Mouse (Mus musculus) urinary bladder, postnatal 14 days (tissue): ENCODE results near the gene Cacna2d2.

Source experiments
- DNase-seq: peaks from one replicate; pipeline ENCODE4 v3.0.0; 2021; ENCODE audit warnings: low spot score

The Cacna2d2 gene

DNA sequence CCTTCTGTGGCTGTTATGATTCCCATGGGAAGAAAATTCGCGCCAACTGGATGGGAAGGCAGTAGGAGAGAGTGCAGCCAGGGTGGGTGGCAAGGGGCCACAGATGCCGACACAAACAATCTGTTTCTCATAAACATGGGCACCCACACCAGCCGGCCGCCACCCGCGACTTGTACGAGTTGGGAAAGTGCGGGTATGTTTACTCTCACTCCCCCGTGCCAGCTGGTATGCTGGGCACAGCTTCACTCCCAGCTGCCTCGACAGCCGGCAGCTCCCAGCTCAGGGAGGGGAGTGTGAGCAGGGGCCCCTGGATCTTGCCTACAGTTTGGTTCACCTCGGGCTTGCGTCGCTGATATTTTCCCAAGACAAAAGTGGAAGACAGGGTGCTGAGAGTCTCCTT lies 57.3 kb downstream of the Cacna2d2 start:
- no peak for DNase-seq

DNA sequence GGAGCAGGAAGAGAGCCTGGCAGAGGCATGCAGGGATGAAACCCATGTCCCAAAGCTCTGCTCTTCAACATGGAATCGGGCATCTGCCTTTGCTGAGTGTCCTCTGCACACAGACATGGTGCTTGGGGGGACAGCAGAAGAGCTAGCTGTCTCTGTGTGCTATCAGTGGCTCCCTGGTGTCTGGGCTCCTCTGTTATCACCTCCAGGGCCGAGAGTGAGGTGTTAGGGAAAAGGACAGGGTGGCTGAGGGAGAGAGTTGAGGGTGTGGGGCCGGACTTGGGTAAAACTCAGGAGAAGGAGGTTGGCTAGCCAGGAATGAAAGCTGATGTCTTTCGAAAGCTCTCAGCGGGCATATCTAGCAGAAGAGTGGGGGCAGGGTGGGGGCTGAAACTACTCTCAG lies 63.5 kb downstream of the Cacna2d2 start:
- DNase-seq: no peak

DNA sequence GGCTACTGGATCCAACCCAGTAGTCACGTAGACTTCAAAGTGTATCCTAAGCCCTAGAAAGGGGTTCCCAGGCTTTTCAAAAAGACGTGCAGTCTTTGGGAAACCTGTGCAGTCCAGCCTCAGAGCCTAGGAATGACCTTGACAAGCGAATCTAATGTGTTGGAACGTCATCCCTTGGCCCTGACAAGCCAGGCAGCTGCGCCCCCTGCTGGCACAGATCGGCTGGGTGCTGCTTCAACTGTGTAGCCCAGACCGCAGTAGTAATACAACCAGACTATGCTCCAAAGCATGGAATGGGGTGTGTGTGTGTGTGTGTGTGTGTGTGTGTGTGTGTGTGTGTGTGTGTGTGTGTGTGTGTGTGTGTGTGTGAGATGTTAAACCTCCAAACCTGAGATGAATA lies 64.1 kb downstream of the Cacna2d2 start:
- peak; percentile 78 for DNase-seq

DNA sequence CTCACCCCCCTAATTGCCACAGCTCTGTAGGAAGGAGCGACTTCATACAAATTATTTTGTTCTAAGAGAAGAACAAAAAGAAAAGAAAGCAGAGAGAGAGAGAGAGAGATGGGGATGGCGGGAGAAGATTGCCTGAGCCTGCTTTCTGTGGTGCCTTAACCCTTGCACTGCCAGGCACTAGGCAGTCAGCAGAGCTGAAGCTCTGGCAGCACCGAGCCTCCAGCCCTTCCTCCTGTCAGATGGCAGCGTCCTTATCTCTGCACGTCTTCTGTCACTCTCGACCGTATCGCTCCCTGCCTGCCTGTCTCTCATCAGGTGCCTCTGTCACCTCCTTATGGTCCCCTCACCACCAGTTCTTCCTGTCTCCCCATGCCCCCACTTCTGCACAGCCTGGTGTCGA lies 64.7 kb downstream of the Cacna2d2 start:
- no peak for DNase-seq

DNA sequence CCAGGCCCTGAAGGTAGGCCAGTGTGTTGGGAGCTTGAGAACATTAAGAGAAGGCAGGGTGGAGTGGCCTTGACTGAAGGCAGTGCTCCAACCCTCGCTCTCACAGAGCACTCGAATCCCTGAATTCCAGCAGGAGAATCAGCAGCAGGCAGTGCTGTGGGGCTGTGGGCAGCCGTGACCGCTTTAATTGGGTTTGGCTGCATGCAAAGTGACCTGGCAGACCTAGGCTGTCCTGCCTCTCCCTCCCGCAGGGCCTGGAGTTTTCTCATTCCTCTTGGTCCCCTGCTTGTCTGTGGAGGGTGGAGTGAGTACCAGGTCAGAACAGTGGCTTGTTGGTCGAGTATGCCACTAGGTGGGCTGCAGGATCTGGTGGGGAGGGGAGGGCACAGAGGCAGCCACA lies 66.2 kb downstream of the Cacna2d2 start:
- DNase-seq: no peak

DNA sequence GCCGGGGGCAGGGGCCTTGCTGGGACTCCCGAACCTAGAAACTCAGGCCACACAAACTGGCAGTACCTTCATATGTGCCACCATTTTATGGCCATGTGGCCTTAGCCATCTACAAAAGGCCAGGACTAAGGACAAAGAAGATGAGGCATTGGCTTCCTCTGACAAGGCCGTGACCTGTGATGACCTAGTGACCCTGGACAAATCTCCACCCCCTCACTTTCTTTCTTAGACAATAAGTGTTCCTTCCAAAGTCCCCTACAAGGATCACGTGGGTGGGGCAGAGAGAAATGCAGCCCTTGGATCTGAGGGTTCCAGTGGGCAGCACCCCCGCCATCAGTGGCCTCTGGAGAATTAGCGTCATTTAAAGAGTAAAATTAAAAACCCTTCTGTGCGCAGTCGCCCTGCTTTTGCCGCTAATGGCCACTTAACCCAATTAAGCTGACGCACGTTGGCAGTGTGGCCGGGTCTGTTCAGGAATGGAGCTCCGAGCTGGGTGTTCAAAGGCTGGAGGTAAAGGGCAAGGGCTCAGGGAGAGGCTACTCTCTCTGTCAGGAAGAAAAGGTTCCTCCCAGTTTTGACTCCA lies 69.9 kb downstream of the Cacna2d2 start:
- no peak for DNase-seq

DNA sequence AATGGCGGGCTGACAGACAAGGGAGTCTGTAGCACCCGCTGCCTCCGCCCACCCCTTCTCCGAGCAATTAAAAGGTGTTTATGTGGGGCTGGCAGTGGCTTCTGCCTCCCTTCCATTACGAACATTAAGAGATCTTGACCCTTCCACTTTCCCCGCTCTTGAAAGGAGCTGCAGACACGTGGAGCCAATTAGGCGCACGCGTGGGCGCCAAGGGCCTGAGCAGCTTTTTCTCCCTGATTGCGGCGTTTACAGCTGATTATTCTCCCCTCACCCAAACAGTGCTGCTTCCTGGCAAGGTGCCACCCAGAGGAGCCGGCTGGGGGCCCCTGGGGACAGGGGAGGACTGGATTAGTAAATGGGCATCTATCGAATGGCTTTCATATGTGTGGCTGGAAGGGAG lies 71.0 kb downstream of the Cacna2d2 start:
- no peak for DNase-seq

DNA sequence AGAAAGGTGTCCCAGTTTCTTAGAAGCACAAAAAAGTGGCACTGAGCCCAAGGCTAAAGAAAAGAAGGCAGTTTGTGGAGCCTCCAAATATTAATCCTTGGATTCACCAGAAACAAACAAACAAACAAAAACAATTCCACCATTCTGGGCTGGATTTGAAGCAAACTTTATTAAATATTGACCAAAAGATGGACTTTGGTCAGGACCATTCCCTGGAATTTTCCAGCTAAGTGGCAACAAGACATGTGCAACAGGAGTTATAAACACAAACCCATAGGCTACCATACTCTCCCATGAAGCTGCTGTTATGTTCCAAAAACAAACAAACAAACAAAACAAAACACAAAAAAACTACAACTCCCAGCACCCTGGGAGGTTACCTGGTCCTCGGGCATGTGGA lies 74.6 kb downstream of the Cacna2d2 start:
- no peak for DNase-seq

DNA sequence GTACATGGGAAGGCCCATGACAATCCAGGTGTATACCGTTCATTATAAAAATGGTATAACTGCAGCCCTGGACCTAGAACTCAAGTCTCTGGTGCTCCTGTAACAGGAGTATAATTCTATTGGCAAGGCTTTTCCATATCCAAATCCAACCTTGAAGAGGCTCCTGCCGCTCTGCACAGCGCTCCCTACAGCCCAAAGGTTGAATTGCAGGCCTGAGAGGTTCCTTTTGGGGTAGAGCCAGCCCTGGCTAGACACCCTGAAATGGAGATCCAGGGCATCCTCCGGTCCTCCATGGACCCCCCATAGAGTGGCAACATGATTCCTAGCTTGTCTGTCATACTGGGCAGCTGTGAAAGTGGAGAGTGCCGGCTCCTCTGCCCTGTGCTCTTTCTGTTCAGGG lies 79.6 kb downstream of the Cacna2d2 start:
- no peak for DNase-seq

DNA sequence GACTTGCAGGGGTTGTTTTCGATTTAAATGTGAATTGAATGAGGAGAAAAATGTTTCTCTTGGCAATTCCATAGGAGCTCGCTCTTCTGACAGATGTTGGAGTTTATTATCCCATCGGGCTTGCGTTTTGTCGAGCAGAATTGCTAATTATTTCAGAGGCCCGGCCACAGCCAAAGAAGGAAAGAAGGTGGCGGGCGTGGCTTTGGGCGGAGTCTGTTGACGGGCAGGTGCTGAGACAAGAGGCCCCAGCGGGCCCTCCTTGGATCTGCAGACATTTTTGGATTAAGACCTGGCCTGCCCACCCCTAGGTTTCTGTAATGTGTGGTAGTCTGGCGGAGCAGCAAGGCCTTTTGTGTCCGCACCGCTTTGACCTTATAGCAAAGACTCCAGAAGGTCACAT lies 80.2 kb downstream of the Cacna2d2 start:
- no peak for DNase-seq

DNA sequence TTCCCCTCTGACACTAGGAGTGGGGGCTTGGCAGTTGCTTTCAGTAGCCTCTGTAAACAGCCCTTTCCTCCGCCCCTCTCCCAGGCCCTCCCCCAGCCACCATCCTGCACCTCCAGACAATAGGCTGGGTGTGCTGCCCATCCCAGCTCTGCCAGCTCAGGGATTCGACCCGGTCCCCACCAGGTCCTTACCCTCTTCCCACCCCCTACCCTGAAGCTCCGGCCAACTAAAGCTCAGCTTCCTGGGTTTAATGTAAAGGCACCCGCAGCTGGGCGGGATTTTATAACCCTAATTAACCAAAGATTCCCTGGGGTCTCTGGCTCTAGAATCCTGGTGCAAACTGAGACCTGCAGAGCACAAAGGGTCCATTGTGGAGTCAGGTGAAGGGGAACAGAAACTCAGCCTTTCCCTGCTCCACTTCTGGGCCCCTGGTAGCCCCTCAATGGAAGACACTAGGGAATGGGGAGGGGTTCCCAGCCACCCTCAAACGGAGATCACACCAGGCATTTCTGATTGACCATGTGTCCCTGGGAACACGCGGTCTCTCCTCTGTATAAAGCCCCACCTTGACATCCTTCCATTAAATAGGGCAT lies 81.2 kb downstream of the Cacna2d2 start:
- no peak for DNase-seq

DNA sequence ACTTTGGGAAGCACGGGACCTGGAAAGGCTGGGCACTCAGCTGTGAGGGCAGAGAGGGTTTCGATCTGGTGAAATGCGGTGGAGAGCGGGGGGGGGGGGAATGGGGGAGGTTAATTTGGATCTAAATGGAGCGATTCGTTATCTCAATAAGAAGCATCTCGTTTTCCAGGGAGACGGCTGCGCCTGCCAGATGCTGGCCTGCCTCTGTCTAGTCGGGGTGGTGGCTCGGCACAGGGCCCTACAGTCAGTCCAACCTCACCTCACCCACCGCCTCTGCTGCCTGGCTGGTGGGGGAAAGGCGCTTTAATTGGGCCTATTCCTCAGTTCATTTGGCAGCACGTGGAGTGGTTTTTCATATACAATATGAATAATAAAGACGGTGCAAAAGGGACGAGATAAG lies 81.9 kb downstream of the Cacna2d2 start:
- DNase-seq: no peak

DNA sequence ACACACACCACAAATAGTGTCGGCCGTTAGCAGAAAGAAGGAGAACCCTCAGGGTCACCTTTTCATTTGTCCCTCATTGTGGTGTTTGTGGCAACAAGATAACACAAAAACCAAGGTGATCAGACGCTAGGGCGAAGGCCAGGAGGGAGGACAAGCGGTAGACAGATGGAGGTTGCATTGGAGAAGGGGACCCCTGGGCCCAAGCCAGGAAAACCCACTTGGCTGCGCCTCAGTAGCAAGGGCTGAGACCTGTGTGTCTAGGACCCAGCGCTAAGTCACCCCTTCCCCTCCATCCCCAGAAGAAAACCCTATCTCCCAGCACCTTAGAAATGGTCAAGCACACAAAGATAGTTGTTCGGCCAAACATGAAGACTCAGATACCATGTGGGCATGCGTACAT lies 82.6 kb downstream of the Cacna2d2 start:
- no peak for DNase-seq

DNA sequence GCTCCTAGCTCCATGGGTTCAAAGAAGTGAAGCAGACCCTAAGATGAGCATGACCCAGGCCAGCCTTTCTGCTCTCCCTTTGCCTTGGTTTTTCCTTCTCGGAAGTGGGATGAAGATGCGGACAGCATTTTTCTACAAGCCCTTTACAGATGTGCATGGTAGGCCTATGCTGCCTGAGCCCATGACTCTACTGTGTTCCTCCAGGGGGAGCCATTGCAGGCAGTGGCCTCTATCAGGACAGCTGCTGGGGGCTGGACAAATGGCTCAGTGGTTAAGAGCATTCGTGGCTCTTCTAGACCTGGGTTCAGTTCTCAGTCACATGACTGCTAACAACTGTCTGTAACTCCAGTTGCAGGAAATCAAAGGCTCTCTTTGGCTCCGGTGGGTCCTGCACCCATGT lies 83.4 kb downstream of the Cacna2d2 start:
- no peak for DNase-seq

DNA sequence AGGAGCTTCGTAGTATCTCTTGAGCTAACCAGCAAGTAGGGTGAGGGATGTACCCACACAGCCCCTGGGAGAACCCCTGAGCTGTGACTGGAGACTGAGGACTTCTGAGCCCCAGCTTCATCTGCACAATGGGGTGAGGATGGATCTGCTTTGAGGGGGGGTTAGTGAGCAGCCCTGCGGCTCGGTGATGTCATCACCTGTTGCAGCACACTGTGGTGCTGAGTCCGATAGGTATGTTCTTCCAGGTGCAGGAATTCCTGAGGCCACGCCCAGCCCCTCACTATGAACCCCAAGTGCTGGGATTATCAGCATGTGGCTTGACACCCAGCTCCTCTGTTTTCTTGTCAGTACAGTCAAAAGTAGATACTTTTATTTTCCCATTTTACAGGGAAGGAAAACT lies 84.3 kb downstream of the Cacna2d2 start:
- DNase-seq: no peak

DNA sequence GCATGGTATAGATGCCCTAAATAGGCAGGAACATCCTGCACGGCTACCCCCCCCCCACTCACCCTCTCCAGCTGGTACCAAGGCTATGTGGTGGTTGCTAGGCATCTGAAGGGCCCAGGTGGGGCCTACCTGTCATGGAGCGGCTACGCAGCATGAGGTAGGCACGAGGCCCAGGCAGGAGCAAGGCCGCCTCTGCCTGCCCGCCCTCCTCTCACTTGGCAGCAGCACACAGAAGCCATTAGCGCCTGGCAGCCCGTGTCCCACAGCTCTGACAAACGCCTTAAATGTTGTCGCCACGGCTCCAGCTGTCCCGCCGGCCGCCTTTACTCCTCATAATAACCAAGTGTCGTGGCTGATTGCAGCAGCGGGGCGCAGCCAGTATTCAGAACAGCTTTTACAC lies 84.9 kb downstream of the Cacna2d2 start:
- DNase-seq: no peak

DNA sequence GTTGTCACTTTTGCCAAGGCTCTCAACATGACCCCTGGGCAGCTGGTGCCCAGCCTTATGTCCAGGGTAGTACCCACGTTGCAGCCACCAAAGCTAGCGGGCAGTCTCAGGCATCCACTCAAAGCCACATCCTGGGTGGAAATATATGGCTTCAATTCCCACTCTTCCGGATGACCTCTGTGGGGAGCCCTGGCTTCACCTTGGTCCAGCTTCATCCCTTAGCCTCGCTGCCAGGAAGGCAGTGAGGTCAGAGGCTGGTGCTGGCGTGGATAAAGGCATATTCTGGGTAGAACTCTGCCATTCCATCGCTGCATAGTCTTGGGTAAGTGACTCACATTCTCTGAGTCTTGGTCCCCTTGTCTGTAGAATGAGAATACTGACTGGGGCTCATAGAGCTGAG lies 85.4 kb downstream of the Cacna2d2 start:
- DNase-seq: no peak

DNA sequence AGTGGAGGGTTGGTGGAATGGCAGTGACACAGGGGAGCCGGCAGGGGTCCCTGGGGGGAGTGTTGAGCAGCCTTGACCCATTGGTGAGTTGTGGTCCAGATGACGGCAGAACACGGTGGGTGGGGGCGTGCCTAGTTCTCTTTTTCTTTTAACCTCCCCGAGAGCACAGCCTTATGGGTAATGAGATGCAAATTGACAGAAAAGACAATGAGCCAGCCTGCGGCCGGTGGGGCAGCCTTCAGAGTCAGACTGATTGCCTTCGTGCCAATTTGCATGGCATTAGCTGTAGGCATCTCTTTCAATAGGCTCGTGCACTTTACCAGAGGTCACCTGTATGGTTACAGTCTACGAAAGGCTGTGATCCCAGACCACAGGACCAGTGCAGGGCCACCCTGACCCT lies 86.7 kb downstream of the Cacna2d2 start:
- DNase-seq: no peak

DNA sequence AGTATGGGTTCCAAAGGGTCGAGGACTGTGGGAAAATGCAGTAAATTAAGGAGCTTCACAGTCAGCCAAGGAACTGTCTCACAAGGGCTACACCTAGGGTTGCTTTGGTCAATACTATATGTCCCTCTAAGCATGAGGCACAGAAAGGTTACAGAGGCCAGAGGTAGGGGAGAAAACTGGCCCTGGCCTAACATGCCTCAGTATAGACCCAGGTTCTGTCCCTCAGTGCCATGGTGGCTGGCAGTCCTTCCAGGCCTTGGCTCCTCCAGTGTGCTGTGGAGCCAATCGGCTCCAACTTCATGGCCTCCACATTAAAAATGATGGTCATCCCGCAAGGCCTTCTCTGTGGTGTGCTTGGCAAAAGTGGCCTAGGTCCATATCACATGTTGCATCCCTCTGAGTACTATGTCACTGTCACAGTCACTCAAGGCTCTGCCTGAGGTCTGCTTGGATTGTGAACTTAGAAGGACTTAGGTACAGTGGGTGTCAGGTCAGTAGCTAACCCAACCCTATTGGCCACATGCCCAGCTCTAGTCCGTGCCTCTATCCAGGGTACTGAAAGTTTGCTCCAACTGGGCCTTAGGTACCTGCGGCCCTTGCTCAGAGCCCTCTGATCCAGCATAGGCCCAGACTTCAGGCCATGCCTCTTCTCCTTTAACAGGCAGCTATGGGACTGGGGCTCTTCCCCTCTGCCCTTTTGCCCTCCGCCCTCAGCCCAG lies 87.3 kb downstream of the Cacna2d2 start:
- DNase-seq: peak; percentile 37

DNA sequence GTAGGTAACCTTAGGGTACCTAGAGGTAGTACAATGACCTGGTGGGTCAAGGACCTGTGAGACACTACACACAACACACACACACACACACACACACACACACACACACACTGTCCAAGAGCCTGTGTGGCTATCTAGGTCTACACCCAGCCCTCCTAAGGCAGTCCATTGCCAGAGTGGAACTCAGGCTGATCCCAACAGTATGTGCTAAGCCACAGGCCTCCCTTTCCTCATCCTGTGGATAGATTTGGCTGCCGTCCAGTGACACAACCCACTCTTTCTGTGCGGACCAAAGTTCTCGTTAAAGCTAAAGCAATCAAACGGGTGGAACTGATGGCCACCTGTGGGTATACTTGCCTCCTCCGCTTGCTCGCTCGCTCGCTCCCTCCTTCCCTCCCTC lies 90.7 kb downstream of the Cacna2d2 start:
- no peak for DNase-seq

DNA sequence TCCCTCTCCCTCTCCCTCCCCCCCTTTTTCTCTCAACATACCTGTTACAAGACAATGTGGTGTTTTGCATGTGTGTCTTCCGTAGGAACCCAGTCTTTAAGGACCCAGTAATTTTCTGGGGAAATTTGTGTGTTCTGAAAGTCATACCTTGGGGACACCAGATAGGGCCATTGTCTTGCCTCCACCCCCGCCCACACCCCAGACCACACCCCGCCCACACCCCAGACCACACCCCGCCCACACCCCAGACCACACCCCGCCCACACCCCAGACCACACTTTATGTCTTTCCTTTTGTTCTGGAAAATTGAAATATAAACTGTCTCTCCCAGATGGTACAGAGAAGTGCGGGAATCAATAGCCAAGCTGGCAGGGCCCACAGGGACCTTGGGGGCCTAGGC lies 91.2 kb downstream of the Cacna2d2 start:
- DNase-seq: no peak

DNA sequence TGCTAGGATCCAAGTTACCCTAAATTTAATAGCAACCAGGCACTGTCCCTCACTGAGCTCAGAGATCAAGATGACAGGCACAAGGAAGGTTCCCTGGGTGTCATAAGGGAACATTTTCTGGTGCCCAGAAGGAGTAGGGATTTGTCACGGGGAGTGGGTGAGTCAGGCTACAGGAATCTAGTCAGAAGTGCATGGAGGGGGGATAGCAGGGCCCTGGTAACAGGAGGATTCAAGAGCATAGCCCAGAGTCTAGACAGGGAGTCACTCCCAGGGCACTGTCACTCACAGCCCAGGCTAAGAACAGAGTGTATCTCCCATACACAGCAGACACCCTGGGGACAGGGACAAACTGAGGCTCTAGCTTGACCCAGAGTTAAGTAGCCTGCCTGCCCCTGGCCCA lies 94.1 kb downstream of the Cacna2d2 start:
- DNase-seq: no peak

DNA sequence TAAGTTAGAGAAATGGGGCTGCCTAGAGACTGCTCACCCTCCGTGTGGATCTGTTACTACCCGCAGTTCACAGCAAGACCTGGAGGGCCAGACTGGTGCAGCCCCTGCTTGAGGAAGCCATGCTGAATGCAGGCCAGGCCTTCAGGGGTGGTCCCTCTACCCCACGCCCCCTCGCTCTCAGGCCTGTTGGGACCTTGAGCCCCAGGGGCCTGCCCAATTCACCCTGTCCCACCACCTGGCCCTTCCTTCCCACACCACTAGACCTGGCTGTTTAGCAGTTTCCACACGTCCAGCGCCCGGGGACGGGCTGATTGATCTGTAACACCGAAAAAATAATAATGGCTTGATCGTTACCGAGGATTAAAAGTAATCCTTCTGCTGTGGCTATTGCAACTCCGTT lies 94.8 kb downstream of the Cacna2d2 start:
- DNase-seq: no peak

DNA sequence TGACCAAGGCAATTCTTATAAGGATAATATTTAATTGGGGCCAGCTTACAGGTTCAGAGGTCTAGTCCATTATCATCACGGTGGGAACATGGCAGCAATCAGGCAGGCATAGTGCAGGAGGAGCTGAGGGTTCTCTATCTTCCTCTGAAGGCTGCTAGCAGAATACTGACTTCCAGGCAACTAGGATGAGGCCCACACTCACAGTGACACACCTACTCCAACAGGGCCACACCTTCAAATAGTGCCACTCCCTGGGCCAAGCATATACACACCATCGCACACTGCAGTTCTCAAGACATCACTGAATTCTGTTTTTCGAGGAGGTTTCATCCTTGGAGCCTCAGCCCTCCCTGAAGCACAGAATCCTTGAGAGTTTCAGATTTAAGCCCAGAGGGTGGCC lies 96.9 kb downstream of the Cacna2d2 start:
- no peak for DNase-seq
